ENCODE assay signal across 16 mouse cellular contexts in the genomic region with DNA sequence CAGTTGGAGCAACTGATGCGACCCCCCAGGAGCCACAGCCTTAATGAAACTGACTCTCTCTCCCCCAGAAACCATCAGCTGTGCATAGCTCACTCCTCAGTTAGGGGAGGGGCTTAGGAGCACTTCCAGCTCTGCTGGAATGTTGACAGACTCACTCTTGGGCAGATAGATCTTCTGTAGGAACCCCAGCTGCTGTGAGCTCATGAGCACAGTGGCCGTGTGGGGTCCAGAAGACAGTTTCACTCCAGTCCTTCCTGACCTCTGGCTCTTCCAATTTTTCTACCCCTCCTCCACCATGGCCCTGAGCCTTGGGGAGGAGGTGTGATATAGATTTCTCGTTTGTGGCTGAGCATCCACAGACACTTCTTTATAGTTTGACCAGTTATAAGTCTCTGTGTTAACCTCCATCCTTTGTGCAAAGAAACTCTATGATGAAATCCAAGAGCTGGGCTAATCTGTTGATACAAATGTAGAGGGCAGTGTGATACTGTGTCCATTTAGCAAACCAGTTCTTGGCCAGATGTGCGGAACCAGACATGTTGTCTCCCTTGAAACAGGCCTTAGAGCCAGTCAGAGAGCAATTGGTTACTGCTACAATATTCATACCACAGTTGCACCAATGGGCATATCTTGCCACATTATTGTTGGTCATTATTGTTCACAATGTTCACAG. TPM values are rescaled to one million over a fixed set of nuclear protein-coding genes. Genes with fewer than 3 reads are reported as not detected.
DNase-seq lines count a peak whose midpoint lies in the region; ATAC-seq lines count a peak whose summit lies in the region.
"Had no signal": no experiment of that assay in that cellular context is flagged by ENCODE, and none has a peak within 500 bp of the region (broad histone marks: within the 10 kb centered on the region; RNA-seq: fewer than 3 reads in every experiment).

No protein-coding gene starts in this region.

- H3K9ac ChIP-seq in intestine, embryonic 16.5 days (ENCODE audit: low read depth, low read length): no peak overlapping the region
- H3K9ac ChIP-seq: embryonic facial prominence, embryonic 12.5 days; forebrain, embryonic 13.5 days had no signal

- no peaks in the 10 kb centered on the region for H3K9me3 ChIP-seq in heart, embryonic 10.5 days
- no peaks in the 10 kb centered on the region for H3K9me3 ChIP-seq in intestine, embryonic 16.5 days (ENCODE audit: control insufficient read depth, low read length)
- H3K9me3 ChIP-seq: embryonic facial prominence, embryonic 12.5 days; forebrain, embryonic 13.5 days; G1E had no signal

- peak; percentile 92 for DNase-seq in heart, adult 11 months
- no peak for DNase-seq in heart, embryonic 10.5 days (ENCODE audit: low spot score)
- peak; percentile 21 for DNase-seq in kidney, postnatal 14 days
- DNase-seq in kidney, postnatal 25 days: no peak
- DNase-seq in NIH3T3 (ENCODE audit: low read depth): peak; percentile 84
- no peak for DNase-seq in adrenal gland, postnatal 4 days (ENCODE audit: low spot score in 2 of 2)
- DNase-seq in embryo, embryonic 9.5 days (ENCODE audit: extremely low spot score): no peak
- DNase-seq: cerebellum, adult 9-10 months; layer of hippocampus, postnatal 36 days; liver had no signal

- H3K27me3 ChIP-seq in heart, embryonic 10.5 days (ENCODE audit: insufficient read depth, poor library complexity, severe bottlenecking): no peaks in the 10 kb centered on the region
- no peaks in the 10 kb centered on the region for H3K27me3 ChIP-seq in intestine, embryonic 16.5 days (replicated peaks; ENCODE audit: control insufficient read depth, insufficient read depth, low read length)
- H3K27me3 ChIP-seq: embryonic facial prominence, embryonic 12.5 days; forebrain, embryonic 13.5 days had no signal

- H3K4me2 ChIP-seq in intestine, embryonic 16.5 days (ENCODE audit: low read depth, low read length): no peak overlapping the region
- H3K4me2 ChIP-seq: embryonic facial prominence, embryonic 12.5 days; forebrain, embryonic 13.5 days had no signal

- 0 out of 2 replicates have a peak, but pooled peaks cover 10% of the 10 kb centered on the region for H3K4me1 ChIP-seq in heart, embryonic 10.5 days
- H3K4me1 ChIP-seq in intestine, embryonic 16.5 days (ENCODE audit: control insufficient read depth, insufficient read depth, low read length): peaks cover 11% of the 10 kb centered on the region
- H3K4me1 ChIP-seq: forebrain, embryonic 13.5 days had no signal

- H3K36me3 ChIP-seq in heart, embryonic 10.5 days: no peaks in the 10 kb centered on the region
- H3K36me3 ChIP-seq in intestine, embryonic 16.5 days (ENCODE audit: control insufficient read depth, insufficient read depth, low read length): no peaks in the 10 kb centered on the region
- H3K36me3 ChIP-seq: embryonic facial prominence, embryonic 12.5 days; G1E had no signal

- no peak overlapping the region for H3K27ac ChIP-seq in heart, embryonic 10.5 days
- peak overlapping the region; percentile 68 for H3K27ac ChIP-seq in intestine, embryonic 16.5 days (ENCODE audit: low read length)
- H3K27ac ChIP-seq: embryonic facial prominence, embryonic 12.5 days; forebrain, embryonic 13.5 days; hindbrain, postnatal 0 days had no signal

- 64% methylated on average over 4 of the region's 4 CpGs for WGBS in heart, embryonic 10.5 days
- WGBS in intestine, embryonic 16.5 days: 55% methylated on average over 4 of the region's 4 CpGs

- ATAC-seq in intestine, embryonic 16.5 days: peak; percentile 68
- ATAC-seq: forebrain, embryonic 13.5 days; hindbrain, postnatal 0 days had no signal

- no peak overlapping the region for H3K4me3 ChIP-seq in heart, embryonic 10.5 days
- no peak overlapping the region for H3K4me3 ChIP-seq in intestine, embryonic 16.5 days (ENCODE audit: low read length)
- H3K4me3 ChIP-seq: embryonic facial prominence, embryonic 12.5 days; forebrain, embryonic 13.5 days; myocyte had no signal

RNA-seq across cellular contexts. Expression of a gene that starts 35.2 kb away (rescaled TPM):
- polyA plus RNA-seq in heart, embryonic 10.5 days (2016; fragmentation: Nextera tagmentation; extraction: Ambion mirVana): 8.5 and 15.2 TPM in 2 replicates
- 438 and 445 TPM in 2 replicates for polyA plus RNA-seq in intestine, embryonic 16.5 days (2015; fragmentation: Nextera tagmentation; extraction: Ambion mirVana)
- 10 to 100 TPM; 16.7 to 21.5 TPM for total RNA-seq in adrenal gland, postnatal 4 days (2021)
- total RNA-seq: layer of hippocampus, postnatal 36 days had no signal

Comparison
In these comparisons a context has a peak if more than half of its experiments do, and no peak if none do; other contexts are left out.
1. DNase-seq: peak in heart, adult 11 months (single experiment), kidney, postnatal 14 days (single experiment) and NIH3T3 (single experiment); none in heart, embryonic 10.5 days (single experiment), kidney, postnatal 25 days (0 of 2), adrenal gland, postnatal 4 days (0 of 2) and embryo, embryonic 9.5 days (single experiment).
2. RNA of a gene that starts 35.2 kb away (polyA plus RNA-seq): 438 to 445 TPM in intestine, embryonic 16.5 days; 8.5 to 15.2 TPM in heart, embryonic 10.5 days; every median in the first group is over 10 times any median in the second.